In the genomic region with DNA sequence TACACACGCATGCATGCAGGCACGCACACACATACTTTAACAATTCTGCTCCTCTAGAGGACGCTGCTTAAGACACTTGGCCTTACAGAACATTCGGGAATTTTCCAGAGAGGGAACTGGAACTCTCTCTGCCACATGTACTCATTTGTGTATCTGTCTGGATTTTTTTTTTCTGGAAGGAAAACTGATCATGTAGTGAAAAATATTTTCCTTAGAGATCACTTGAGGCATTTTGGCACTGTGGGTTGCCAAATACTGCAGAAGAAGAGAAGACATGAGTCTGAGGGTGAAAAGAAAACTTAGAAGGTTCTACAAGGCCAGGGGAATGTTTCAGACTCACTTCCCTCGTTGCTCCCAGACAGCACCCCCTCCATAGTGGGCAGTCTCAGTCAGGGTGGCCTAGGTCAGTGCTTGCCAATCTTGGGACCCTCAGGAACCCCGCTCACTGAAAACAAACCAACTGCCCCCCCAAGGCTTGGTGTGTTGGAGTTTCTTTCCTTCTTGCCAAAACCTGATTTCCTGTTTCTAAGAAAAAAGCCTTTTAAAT, we compare ENCODE assay signal across 16 mouse cellular contexts.
DNase-seq lines count a peak whose midpoint lies in the region; ATAC-seq and TF ChIP-seq lines count a peak whose summit lies in the region.
"Had no signal": no experiment of that assay in that cellular context is flagged by ENCODE, and none has a peak within 500 bp of the region (broad histone marks: within the 10 kb centered on the region; RNA-seq: fewer than 3 reads in every experiment).

No protein-coding gene starts in this region.

- H3K27ac ChIP-seq in heart, embryonic 12.5 days (ENCODE audit: poor library complexity, severe bottlenecking): no peak overlapping the region
- H3K27ac ChIP-seq: embryonic facial prominence, embryonic 12.5 days; layer of hippocampus, adult 2 months; liver, embryonic 15.5 days; midbrain, embryonic 15.5 days had no signal

- no peak overlapping the region for H3K4me2 ChIP-seq in heart, embryonic 12.5 days
- H3K4me2 ChIP-seq: embryonic facial prominence, embryonic 12.5 days; liver, embryonic 15.5 days; midbrain, embryonic 15.5 days had no signal

- TF ChIP-seq CTCF in lung, adult 2 months (IDR thresholded peaks at IDR 0.05; ENCODE audit: insufficient read depth, low read length): no peak

- H3K9ac ChIP-seq in heart, embryonic 12.5 days: no peak overlapping the region
- H3K9ac ChIP-seq: embryonic facial prominence, embryonic 12.5 days; liver, embryonic 15.5 days; midbrain, embryonic 15.5 days had no signal

- TF ChIP-seq POLR2A in lung, adult 2 months (IDR thresholded peaks at IDR 0.05; ENCODE audit: borderline replicate concordance, extremely low read depth, low read depth, low read length): no peak

- H3K27me3 ChIP-seq in heart, embryonic 12.5 days (replicated peaks): no peaks in the 10 kb centered on the region
- H3K27me3 ChIP-seq: embryonic facial prominence, embryonic 12.5 days; liver, embryonic 15.5 days; megakaryocyte, embryonic 14.5 days; midbrain, embryonic 15.5 days had no signal

- no peaks in the 10 kb centered on the region for H3K4me1 ChIP-seq in heart, embryonic 12.5 days (replicated peaks)
- H3K4me1 ChIP-seq in lung, adult 2 months (ENCODE audit: control insufficient read depth, insufficient read depth, low read length): no peaks in the 10 kb centered on the region; the same call in 1 of the 2 replicates
- H3K4me1 ChIP-seq: liver, embryonic 15.5 days; megakaryocyte, embryonic 14.5 days; midbrain, embryonic 15.5 days had no signal

- intact Hi-C loops in heart, postnatal 10 days (cut with DNase I): no loop called here

- H3K36me3 ChIP-seq in heart, embryonic 12.5 days: no peaks in the 10 kb centered on the region
- H3K36me3 ChIP-seq: embryonic facial prominence, embryonic 12.5 days; liver, embryonic 15.5 days; midbrain, embryonic 15.5 days had no signal

- no peak overlapping the region for H3K4me3 ChIP-seq in heart, embryonic 12.5 days
- no peak overlapping the region for H3K4me3 ChIP-seq in lung, adult 2 months (replicated peaks; ENCODE audit: extremely low read depth, low read depth, low read length)
- H3K4me3 ChIP-seq: embryonic facial prominence, embryonic 12.5 days; layer of hippocampus, adult 2 months; liver, embryonic 15.5 days; megakaryocyte, embryonic 14.5 days; midbrain, embryonic 15.5 days had no signal

- ATAC-seq in heart, embryonic 12.5 days (ENCODE audit: insufficient number of reproducible peaks, low FRiP score): no peak
- ATAC-seq in erythroblast, adult 5-6 weeks (replicated peaks; ENCODE audit: low FRiP score, poor library complexity, severe bottlenecking): no peak
- ATAC-seq: midbrain, embryonic 15.5 days had no signal

- 81% methylated on average over 6 of the region's 6 CpGs for WGBS in heart, embryonic 12.5 days
- WGBS in lung, adult 2 months: 57% methylated on average over 6 of the region's 6 CpGs

- peak; percentile 54 to 58 for DNase-seq in heart, adult 18-20 months
- DNase-seq in lung, postnatal 25 days (ENCODE audit: low spot score): peak; percentile 40
- DNase-seq in lung, adult 2 months: no peak
- peak; percentile 19 to 28 for DNase-seq in heart, postnatal 10 days
- DNase-seq in thymus, postnatal 10 days (ENCODE audit: low spot score in 2 of 2): no peak
- DNase-seq: adrenal gland, postnatal 36 days; cerebellum, adult 8-10 months; kidney, adult 9 months; thymus, postnatal 4 days had no signal

- H3K9me3 ChIP-seq in heart, embryonic 12.5 days (replicated peaks): no peaks in the 10 kb centered on the region
- H3K9me3 ChIP-seq: embryonic facial prominence, embryonic 12.5 days; liver, embryonic 15.5 days; megakaryocyte, embryonic 14.5 days; midbrain, embryonic 15.5 days had no signal

Comparison
In these comparisons a context has a peak if more than half of its experiments do, and no peak if none do; other contexts are left out.
1. DNase-seq: peak in heart, adult 18-20 months (2 of 2), lung, postnatal 25 days (single experiment) and heart, postnatal 10 days (2 of 2); none in lung, adult 2 months (single experiment) and thymus, postnatal 10 days (0 of 2).